Mouse (Mus musculus): Measurements from ENCODE around the gene Grb2. TPM values are rescaled to one million over a fixed set of nuclear protein-coding genes. Genes with fewer than 3 reads are reported as not detected.

The Grb2 gene
- polyA plus RNA-seq, 1 experiment = not detected

DNA sequence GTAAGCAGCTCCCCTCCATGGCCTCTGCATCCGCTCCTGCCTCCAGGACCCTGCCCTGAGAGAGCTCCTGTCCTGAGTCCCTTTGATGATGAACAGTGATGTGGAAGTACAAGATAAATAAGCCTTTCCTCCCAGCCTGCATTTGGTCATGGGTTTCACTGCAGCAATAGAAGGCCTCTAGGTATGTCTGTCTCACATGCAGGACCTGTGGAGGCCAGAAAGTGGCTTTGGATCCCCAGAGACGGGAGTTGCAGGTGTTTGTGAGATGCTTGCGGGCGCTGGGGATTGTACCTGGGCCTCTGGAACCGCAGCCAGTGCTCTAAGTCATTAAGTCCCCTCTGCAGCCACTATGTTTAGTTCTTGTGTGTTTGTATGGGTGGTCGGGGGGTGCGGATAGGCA lies 88.4 kb downstream of the Grb2 start:
- WGBS = 94% methylated on average over 7 of the region's 7 CpGs
- Histone ChIP-seq H3K4me3 (ENCODE audit: insufficient read depth, low read depth, low read length) (no peak overlapping the region), H3K4me1 (ENCODE audit: control insufficient read depth, insufficient read depth, low read length) (no peaks in the 10 kb centered on the region), H3K27ac (ENCODE audit: insufficient read depth, low read depth, low read length) (no peak overlapping the region)
- TF ChIP-seq CTCF (IDR thresholded peaks at IDR 0.05; ENCODE audit: insufficient read depth, low read depth, low read length) = no peak
- TF ChIP-seq POLR2A (IDR thresholded peaks at IDR 0.05; ENCODE audit: insufficient read depth, low read depth, low read length) = no peak

DNA sequence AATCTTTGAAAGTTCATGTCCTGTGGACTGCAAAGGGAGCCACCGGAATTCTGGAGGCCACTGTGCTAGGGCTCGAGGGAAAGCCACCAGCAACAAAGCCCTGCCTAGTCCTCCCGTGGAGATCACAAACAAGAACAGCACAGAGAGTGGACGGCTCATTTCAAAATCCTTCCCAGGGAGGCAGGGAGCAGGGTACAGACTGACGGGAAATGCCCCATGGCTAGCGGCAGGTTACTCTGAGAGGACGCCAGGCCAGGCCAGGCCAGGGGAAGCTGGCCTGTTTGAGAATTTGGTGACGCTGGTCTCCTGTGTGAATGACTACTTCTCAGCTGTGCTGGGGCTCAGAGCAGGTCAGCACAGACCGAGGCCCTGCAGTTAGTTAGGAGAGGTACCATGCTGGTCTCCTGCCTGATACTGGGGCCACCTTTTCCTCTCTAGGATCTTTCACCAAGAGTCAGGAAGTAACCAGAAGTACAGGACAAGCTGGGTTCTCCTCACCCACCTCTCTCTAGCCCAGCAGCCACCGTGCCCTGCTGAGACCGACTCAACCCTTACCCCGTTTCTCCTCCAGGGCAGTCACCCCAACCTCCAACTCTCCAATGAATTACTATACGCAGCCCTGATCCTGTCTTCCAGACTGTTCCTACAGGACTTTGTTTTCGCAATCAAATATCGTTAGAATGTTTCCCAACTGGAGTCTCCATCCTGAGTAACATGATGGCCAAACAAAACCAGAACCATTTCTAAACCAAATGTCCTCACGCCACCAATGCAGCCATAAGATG lies 89.5 kb downstream of the Grb2 start:
- TF ChIP-seq CTCF (IDR thresholded peaks at IDR 0.05; ENCODE audit: insufficient read depth, low read depth, low read length) (no peak), POLR2A (IDR thresholded peaks at IDR 0.05; ENCODE audit: insufficient read depth, low read depth, low read length) (no peak)
- WGBS = 81% methylated on average over 16 of the region's 16 CpGs
- no peak overlapping the region for H3K4me3 ChIP-seq (ENCODE audit: insufficient read depth, low read depth, low read length)
- H3K27ac ChIP-seq (ENCODE audit: insufficient read depth, low read depth, low read length) = no peak overlapping the region
- H3K4me1 ChIP-seq (ENCODE audit: control insufficient read depth, insufficient read depth, low read length) = no peaks in the 10 kb centered on the region

- no peak overlapping the region for H3K27ac ChIP-seq (ENCODE audit: insufficient read depth, low read depth, low read length)
- peaks cover 5% of the 10 kb centered on the region; the same call in 1 of the 2 replicates for H3K4me1 ChIP-seq (ENCODE audit: control insufficient read depth, insufficient read depth, low read length)
- H3K4me3 ChIP-seq (ENCODE audit: insufficient read depth, low read depth, low read length) = no peak overlapping the region
- TF ChIP-seq CTCF (IDR thresholded peaks at IDR 0.05; ENCODE audit: insufficient read depth, low read depth, low read length) (no peak), POLR2A (IDR thresholded peaks at IDR 0.05; ENCODE audit: insufficient read depth, low read depth, low read length) (no peak)
- WGBS = 80% methylated on average over 2 of the region's 2 CpGs
Observed at GRCm38 (mm10) chr11:115618001-115618400, 90.4 kb downstream of the Grb2 start.

DNA sequence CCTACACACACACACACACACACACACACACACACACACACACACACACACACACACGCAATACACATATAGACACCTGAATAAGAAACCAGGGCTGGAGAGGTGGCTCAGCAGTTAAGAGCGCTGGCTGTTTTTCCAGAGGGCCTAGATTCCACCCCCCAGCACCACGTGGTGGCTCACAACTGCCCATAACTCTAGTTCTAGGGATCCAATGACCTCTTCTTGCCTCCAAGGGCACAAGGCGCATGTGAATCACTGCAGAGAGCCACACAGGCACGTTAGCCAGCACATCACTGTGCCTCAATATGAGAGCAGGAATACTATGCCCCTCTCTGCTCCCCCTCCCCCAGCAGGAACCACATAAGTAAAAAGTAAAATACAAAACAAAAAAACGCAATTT lies 91.5 kb downstream of the Grb2 start:
- peaks cover 9% of the 10 kb centered on the region for H3K4me1 ChIP-seq (ENCODE audit: control insufficient read depth, insufficient read depth, low read length)
- 84% methylated on average over 6 of the region's 6 CpGs for WGBS
- no peak overlapping the region for H3K4me3 ChIP-seq (ENCODE audit: insufficient read depth, low read depth, low read length)
- no peak for TF ChIP-seq CTCF (IDR thresholded peaks at IDR 0.05; ENCODE audit: insufficient read depth, low read depth, low read length)
- no peak for TF ChIP-seq POLR2A (IDR thresholded peaks at IDR 0.05; ENCODE audit: insufficient read depth, low read depth, low read length)
- H3K27ac ChIP-seq (ENCODE audit: insufficient read depth, low read depth, low read length) = no peak overlapping the region

DNA sequence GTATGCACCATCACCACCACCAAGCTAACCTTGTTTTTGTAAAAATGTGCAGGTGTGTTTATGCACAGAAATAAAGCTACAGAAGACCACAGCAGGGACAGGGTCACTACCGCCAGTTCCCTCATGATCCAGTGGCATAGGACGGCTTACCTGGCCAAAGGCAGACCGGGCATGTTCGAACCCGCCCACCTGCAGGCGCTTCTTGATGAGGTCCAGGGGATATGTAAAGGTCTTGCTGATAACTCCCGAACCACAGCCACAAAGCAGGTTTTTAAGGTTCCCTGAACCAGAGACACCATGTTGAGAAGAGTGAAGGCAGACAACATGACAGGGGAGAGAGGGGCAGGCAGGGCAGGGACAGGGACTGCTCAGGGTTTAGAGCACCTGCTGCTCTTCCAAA lies 92.0 kb downstream of the Grb2 start:
- Histone ChIP-seq H3K4me3 (ENCODE audit: insufficient read depth, low read depth, low read length) (no peak overlapping the region), H3K27ac (ENCODE audit: insufficient read depth, low read depth, low read length) (no peak overlapping the region), H3K4me1 (ENCODE audit: control insufficient read depth, insufficient read depth, low read length) (peaks cover 12% of the 10 kb centered on the region)
- no peak for TF ChIP-seq CTCF (IDR thresholded peaks at IDR 0.05; ENCODE audit: insufficient read depth, low read depth, low read length)
- no peak for TF ChIP-seq POLR2A (IDR thresholded peaks at IDR 0.05; ENCODE audit: insufficient read depth, low read depth, low read length)
- WGBS = 93% methylated on average over 7 of the region's 7 CpGs

DNA sequence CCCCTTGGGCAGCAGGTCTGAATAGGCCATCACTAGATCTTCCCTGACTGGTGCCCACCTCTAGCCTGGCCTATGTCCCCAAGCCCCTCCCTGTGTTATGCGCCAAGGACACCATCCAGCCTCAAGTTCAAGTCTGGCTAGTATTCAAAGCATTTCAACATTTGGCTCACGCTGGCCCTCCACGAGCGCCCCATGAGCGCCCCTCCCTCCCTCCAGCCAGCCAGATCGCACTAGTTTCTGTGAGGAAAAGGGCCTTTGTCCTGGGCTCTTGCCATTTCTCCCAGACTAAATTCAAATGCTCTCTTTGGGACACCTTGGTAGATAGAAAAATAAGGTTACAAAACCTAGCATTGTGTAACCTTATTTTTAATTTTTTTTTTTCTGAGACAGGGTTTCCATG lies 92.5 kb downstream of the Grb2 start:
- no peak overlapping the region for H3K27ac ChIP-seq (ENCODE audit: insufficient read depth, low read depth, low read length)
- peaks cover 12% of the 10 kb centered on the region for H3K4me1 ChIP-seq (ENCODE audit: control insufficient read depth, insufficient read depth, low read length)
- 77% methylated on average over 6 of the region's 6 CpGs for WGBS
- H3K4me3 ChIP-seq (ENCODE audit: insufficient read depth, low read depth, low read length) = no peak overlapping the region
- no peak for TF ChIP-seq CTCF (IDR thresholded peaks at IDR 0.05; ENCODE audit: insufficient read depth, low read depth, low read length)
- TF ChIP-seq POLR2A (IDR thresholded peaks at IDR 0.05; ENCODE audit: insufficient read depth, low read depth, low read length) = no peak

GRCm38 (mm10) chr11:115615108-115615825 lies 93.1 kb downstream of the Grb2 start:
- WGBS = 75% methylated on average over 15 of the region's 15 CpGs

DNA sequence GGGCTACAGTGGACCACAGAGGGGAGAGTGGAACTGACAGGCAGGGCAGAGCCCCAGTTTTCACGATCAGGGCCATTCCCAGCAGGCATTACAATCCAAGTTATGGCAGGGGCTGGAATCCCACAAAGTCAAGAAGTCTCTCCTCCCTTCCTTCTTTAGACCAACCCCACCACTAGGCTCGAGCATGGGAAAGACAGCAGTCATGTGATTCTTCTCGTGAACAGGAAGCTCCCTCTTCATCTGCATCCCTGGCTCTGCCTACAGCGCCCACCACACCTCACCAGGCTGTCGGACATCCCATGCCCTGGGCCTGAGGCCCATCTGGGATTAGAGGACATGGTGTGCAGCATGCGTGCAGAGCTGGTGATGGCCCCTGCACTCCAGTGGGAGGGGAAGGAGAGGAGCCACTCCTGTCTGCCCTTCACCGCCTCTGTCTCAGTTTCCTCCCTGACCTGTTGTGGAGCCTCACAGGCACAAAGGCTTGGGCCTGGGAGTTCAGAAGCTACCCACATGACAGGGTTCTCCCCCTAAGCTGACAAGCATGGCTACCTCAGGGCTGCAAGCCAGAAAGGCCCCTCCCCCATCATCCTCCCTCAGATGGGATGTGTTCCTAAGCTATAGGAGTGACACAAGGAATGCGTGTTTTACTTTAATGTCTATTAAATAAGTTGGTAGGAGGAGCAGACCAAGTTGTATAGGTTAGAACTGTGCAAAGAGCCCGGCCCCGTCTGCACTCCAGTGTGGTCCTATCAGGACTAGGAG lies 93.9 kb downstream of the Grb2 start:
- no peak overlapping the region for H3K27ac ChIP-seq (ENCODE audit: insufficient read depth, low read depth, low read length)
- H3K4me3 ChIP-seq (ENCODE audit: insufficient read depth, low read depth, low read length) = no peak overlapping the region
- TF ChIP-seq POLR2A (IDR thresholded peaks at IDR 0.05; ENCODE audit: insufficient read depth, low read depth, low read length) (no peak), CTCF (IDR thresholded peaks at IDR 0.05; ENCODE audit: insufficient read depth, low read depth, low read length) (no peak)
- peaks cover 12% of the 10 kb centered on the region for H3K4me1 ChIP-seq (ENCODE audit: control insufficient read depth, insufficient read depth, low read length)
- 84% methylated on average over 10 of the region's 10 CpGs for WGBS

More at GRCm38 (mm10) chr11:115615108-115615825, 93.1 kb downstream of the Grb2 start:
- H3K4me3 ChIP-seq (ENCODE audit: insufficient read depth, low read depth, low read length) = no peak overlapping the region
- no peak for TF ChIP-seq POLR2A (IDR thresholded peaks at IDR 0.05; ENCODE audit: insufficient read depth, low read depth, low read length)
- no peak for TF ChIP-seq CTCF (IDR thresholded peaks at IDR 0.05; ENCODE audit: insufficient read depth, low read depth, low read length)
- no peak overlapping the region for H3K27ac ChIP-seq (ENCODE audit: insufficient read depth, low read depth, low read length)
- H3K4me1 ChIP-seq (ENCODE audit: control insufficient read depth, insufficient read depth, low read length) = peaks cover 12% of the 10 kb centered on the region
